Mouse (Mus musculus): ENCODE data around the gene Zbtb7b.

Zbtb7b gene

GRCm38 (mm10) chr3:89337062-89337720 lies 57.4 kb downstream of the Zbtb7b start:
- no peak for DNase-seq (ENCODE audit: low spot score in 2 of 2)

GRCm38 (mm10) chr3:89336529-89336928 lies 58.0 kb downstream of the Zbtb7b start:
- no peak for DNase-seq (ENCODE audit: low spot score in 2 of 2)

GRCm38 (mm10) chr3:89333053-89333452 lies 61.5 kb downstream of the Zbtb7b start:
- DNase-seq (ENCODE audit: low spot score in 2 of 2) = no peak

- no peak for DNase-seq (ENCODE audit: low spot score in 2 of 2)
Measured at GRCm38 (mm10) chr3:89332476-89332875, 62.1 kb downstream of the Zbtb7b start.

GRCm38 (mm10) chr3:89332013-89332412 lies 62.6 kb downstream of the Zbtb7b start:
- DNase-seq (ENCODE audit: low spot score in 2 of 2) = no peak

- DNase-seq (ENCODE audit: low spot score in 2 of 2) = no peak
Measured at GRCm38 (mm10) chr3:89331561-89331960, 63.0 kb downstream of the Zbtb7b start.

- DNase-seq (ENCODE audit: low spot score in 2 of 2) = no peak
Measured at GRCm38 (mm10) chr3:89330948-89331347, 63.6 kb downstream of the Zbtb7b start.

GRCm38 (mm10) chr3:89330346-89330745 lies 64.2 kb downstream of the Zbtb7b start:
- no peak for DNase-seq (ENCODE audit: low spot score in 2 of 2)

GRCm38 (mm10) chr3:89328623-89329022 lies 66.0 kb downstream of the Zbtb7b start:
- DNase-seq (ENCODE audit: low spot score in 2 of 2) = no peak

Data from frontal cortex, postnatal 10 days (tissue).